Mouse (Mus musculus): ENCODE data around the gene Tmem63c.

DNA sequence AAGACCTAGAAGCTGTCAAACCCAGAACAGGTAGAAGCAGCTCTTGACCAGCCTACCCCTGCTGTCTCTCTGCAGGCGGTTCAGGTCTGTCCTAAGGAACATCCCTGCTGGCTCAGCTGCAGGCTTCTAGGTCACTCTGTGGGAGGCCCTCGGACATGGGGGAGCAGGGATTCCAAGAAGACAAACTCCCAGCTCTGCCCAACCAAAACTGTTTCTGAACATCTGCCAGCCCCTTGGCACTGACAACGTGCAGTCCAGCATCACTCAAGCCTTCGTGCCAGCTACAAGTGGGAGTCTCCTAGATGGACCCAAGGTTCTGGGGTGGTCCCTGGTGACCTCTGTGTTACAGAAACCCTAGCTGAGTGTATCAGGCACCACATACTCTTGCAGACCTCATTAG lies 72.1 kb downstream of the Tmem63c start:
- TF ChIP-seq POLR2A (IDR thresholded peaks at IDR 0.05; ENCODE audit: insufficient read depth, low read depth, low read length) (no peak), CTCF (IDR thresholded peaks at IDR 0.05; ENCODE audit: insufficient read depth, low read depth, low read length) (no peak)

All from olfactory bulb, adult 2 months (tissue).